Mouse (Mus musculus) spleen, embryonic (tissue): ENCODE results near the gene Slc2a10.
"Not testable (repeated sequence)": the region's sequence is repeated elsewhere in the genome, so short reads cannot be mapped to it uniquely, and the experiment has no call there.

ENCODE experiments used
- CTCF ChIA-PET: fragments of 350-600 bp; sonication (Branson Sonifier 250); formaldehyde crosslinking; loops from one replicate; lab custom pipeline; 2022; lab: Charles Lee

Gene Slc2a10

GRCm38 (mm10) chr2:165498816-165499215 is 4.8 kb upstream of the Slc2a10 start:
- CTCF ChIA-PET: no interaction called here

DNA sequence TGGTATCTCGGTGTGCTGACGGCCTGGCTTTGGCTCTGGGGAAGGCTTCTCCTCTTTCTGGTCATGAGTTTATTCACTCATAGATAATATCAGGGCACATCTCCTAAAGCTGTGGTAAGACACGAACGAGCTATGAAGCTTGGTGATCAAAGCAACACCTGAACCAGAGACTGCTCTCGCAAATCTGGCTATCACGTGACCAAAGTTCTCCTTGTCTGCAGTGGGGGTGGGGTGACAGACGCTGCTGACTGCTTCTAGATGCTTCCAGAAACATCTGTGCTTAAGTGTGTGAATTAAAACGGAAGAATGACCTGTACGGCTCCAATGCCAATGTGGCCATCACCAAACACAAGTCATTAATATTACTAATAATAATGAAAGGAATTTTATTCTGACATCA is 6.1 kb downstream of the Slc2a10 start:
- CTCF ChIA-PET: no interaction called here

GRCm38 (mm10) chr2:165510466-165510865 is 6.9 kb downstream of the Slc2a10 start:
- CTCF ChIA-PET: no interaction called here

DNA sequence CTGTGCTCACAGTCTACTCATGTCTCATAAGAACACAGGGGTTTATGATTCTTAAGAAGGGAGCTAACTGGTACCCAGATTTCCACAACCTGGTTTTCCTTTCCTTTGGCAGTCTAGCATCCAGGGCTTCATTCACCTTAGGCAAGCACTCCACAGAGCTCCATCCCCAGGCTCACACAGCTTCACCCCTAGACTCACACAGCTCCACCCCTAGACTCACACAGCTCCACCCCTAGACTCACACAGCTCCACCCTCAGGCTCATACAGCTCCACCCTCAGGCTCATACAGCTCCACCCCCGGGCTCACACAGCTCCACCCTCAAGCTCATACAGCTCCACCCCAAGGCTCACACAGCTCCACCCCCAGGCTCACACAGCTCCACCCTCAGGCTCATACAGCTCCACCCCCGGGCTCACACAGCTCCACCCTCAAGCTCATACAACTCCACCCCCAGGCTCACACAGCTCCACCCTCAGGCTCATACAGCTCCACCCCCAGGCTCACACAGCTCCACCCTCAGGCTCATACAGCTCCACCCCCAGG is 7.4 kb downstream of the Slc2a10 start:
- CTCF ChIA-PET: interaction anchor here (0.9 kb wide), 1 partner anchor 619 kb away, joined by 3 read pairs; no protein-coding TSS in a partner anchor

- CTCF ChIA-PET: interaction anchor here (0.9 kb wide), 1 partner anchor 619 kb away, joined by 3 read pairs; no protein-coding TSS in a partner anchor
These were observed 7.9 kb downstream of the Slc2a10 start for GRCm38 (mm10) chr2:165511530-165511929.

GRCm38 (mm10) chr2:165512426-165512825 is 8.8 kb downstream of the Slc2a10 start:
- CTCF ChIA-PET: no interaction called here

GRCm38 (mm10) chr2:165512870-165513600 is 9.4 kb downstream of the Slc2a10 start:
- CTCF ChIA-PET: no interaction called here

DNA sequence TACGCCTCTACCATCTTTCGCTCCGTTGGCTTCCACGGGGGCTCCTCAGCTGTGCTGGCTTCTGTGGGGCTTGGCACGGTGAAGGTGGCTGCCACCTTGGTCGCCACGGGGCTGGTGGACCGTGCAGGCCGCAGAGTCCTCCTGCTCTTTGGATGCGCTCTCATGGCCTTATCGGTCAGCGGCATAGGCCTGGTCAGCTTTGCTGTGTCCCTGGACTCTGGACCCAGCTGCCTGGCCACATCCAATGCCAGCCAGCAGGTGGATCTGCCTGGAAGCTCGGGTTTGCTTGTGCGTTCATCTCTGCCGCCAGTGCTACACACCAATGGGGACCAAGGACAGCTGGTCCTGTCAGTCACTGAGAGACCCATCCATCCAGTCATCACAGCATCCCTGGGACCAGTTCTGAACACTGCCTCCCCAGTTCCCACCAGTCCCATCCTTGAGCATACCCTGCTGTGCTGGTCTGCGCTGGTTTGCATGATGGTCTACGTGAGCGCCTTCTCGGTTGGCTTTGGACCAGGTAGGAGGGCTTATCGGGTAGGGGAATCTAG is 11.7 kb downstream of the Slc2a10 start:
- CTCF ChIA-PET: interaction anchor here (0.6 kb wide), 1 partner anchor 106 kb away, joined by 6 read pairs; no protein-coding TSS in a partner anchor

- CTCF ChIA-PET: no interaction called here
These were observed 22.0 kb downstream of the Slc2a10 start for GRCm38 (mm10) chr2:165525609-165526008.

- CTCF ChIA-PET: no interaction called here
These were observed 25.5 kb downstream of the Slc2a10 start for GRCm38 (mm10) chr2:165529106-165529505.

DNA sequence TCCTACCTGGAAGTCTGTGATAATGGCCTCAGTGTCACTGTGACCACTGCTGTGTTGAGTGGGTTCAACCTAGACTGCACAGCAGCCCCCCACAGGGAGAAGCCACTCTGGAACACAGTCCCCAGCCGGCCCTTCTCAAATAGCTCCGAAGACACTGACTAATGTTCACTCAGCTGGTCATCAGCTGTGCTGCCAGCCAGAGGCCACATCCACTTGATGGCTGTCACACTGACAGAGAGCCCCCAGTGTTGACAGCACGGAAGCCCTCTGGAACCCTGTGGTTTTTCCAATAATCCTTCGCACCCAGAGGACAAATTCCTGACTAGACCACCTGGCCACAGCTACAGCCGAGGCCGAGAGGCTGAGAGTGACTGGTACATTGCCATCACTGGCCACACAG is 30.2 kb downstream of the Slc2a10 start:
- CTCF ChIA-PET: no interaction called here

GRCm38 (mm10) chr2:165540975-165541374 is 37.4 kb downstream of the Slc2a10 start:
- CTCF ChIA-PET: no interaction called here

- CTCF ChIA-PET: no interaction called here
These were observed 39.5 kb downstream of the Slc2a10 start for GRCm38 (mm10) chr2:165542939-165543669.

GRCm38 (mm10) chr2:165543670-165544016 is 40.1 kb downstream of the Slc2a10 start:
- CTCF ChIA-PET: no interaction called here

GRCm38 (mm10) chr2:165545687-165546086 is 42.1 kb downstream of the Slc2a10 start:
- CTCF ChIA-PET: no interaction called here

- CTCF ChIA-PET: no interaction called here
These were observed 42.8 kb downstream of the Slc2a10 start for GRCm38 (mm10) chr2:165546341-165546740.

- CTCF ChIA-PET: no interaction called here
These were observed 43.8 kb downstream of the Slc2a10 start for GRCm38 (mm10) chr2:165547410-165547809.

GRCm38 (mm10) chr2:165548627-165549026 is 45.0 kb downstream of the Slc2a10 start:
- CTCF ChIA-PET: interaction anchor here (0.5 kb wide), 1 partner anchor 1961 kb away, joined by 11 read pairs; no protein-coding TSS in a partner anchor

GRCm38 (mm10) chr2:165550410-165550809 is 46.8 kb downstream of the Slc2a10 start:
- CTCF ChIA-PET: not testable (repeated sequence)

DNA sequence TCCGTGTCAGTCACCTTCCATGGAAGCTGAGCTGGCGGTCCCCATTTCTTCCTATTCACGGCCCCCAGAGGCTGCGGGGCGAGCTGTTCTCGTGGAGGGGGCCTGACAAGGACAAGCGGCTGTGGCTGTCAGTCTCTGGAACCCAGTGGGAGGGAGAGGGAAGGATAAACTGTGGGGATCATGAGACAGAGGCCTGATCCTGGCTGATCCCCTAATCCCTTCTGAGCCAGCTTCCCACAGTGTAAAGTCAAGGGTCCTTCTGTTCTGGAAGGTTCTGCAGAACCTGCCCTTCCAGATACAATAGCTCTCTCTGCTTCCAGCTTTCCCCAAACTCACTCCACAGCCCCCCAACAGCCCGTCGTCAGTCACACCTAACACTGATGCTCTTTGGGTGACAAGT is 50.5 kb downstream of the Slc2a10 start:
- CTCF ChIA-PET: no interaction called here

- CTCF ChIA-PET: no interaction called here
These were observed 53.7 kb downstream of the Slc2a10 start for GRCm38 (mm10) chr2:165557278-165557677.

DNA sequence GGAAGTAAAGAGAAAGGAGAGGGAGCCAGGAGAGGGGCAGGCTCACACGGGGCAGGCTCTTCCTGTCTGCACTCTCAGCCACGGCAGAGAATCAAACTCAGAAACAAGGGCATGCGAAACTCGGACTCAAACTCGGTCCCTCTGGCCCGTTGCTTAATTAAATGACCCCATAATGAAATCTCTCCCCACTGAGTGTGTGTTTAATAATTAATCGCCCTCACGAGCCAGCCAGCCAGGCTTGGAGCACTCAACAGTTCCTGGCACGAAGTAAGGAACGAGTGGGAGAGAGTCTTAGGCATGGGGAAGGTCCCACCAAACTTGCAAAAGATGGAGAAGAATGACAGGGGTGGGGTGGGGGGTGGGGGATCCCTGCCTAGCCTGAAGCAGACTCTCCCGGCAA is 55.3 kb downstream of the Slc2a10 start:
- CTCF ChIA-PET: no interaction called here
